Mouse (Mus musculus): ENCODE measurements at regions not wholly inside any gene's neighbourhood (a gene's known extent, or its start where the extent isn't known, plus 50 kb on each side); places are given as distances from the start of the nearest gene placed in this dataset.

GRCm38 (mm10) chr3:78810431-78811152, 475.7 kb downstream of the Rapgef2 start:
- intact Hi-C loops (cut with DNase I; ENCODE audit: low total_unique reads): no loop called here
- no peak for DNase-seq

GRCm38 (mm10) chr3:78803176-78803575, 483.1 kb downstream of the Rapgef2 start:
- DNase-seq: no peak
- intact Hi-C loops (cut with DNase I; ENCODE audit: low total_unique reads): no loop called here

GRCm38 (mm10) chr3:78795951-78796455, 490.3 kb downstream of the Rapgef2 start:
- intact Hi-C loops (cut with DNase I; ENCODE audit: low total_unique reads): no loop called here
- DNase-seq: no peak

- no peak for DNase-seq
- intact Hi-C loops (cut with DNase I; ENCODE audit: low total_unique reads): no loop called here
Observed at GRCm38 (mm10) chr3:78792440-78793057, 493.8 kb downstream of the Rapgef2 start.

DNA sequence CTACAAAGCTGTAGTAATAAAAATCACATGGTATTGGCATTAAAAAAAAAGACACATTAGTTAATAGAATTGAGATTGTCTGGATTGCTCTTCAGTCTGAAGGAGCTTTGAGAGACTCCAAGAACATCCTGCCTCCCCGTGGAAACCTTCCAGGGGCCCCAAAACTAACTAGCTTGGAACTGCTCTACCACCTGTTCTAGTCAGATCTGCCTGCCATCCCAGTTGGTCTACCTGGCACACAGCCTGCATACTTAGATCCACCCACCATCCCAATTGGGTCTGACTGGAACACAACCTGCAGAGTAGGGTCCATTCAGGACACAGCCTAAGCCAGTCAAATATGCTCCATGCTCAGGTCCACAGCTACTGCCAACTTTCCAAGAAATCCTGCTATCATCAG, 503.6 kb downstream of the Rapgef2 start:
- no peak for DNase-seq
- intact Hi-C loops (cut with DNase I; ENCODE audit: low total_unique reads): no loop called here

DNA sequence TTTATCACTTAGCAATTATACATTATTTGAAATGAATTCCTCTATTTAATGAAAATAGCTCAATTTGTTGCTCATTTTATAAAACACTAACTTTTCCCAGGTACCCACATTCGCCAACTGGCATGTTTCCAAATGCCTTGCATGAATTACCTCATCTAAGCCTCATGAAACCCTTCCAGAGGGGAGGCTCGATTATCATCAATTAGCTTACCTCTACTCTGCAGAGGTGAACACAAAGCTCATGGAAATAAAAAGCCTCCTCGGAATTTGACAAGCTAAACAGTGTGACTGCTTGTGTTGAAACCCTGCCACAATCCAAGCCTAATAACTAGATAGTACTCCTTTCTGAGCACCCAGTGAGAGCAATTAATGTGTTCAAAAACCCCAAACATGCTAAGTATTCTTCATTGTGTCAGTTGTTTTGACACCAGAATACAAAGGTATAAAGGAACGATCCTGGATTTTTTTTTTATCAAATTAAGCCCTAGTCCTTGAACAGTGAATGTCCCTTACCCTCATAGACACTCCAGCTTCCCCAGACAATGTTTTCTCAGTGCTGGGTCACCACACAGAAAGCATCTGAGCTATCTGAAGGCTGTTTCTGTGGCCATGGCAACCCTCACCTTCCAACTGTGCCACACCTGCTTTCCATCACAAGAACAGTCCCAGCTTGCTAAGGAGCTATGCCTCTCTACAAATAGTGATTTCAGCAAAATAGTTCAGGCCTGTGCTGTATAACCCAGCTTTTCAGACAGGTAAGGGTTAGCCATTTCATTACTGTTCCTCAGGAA, 530.4 kb downstream of the Rapgef2 start:
- intact Hi-C loops (cut with DNase I; ENCODE audit: low total_unique reads): no loop called here
- no peak for DNase-seq

- DNase-seq: no peak
- intact Hi-C loops (cut with DNase I; ENCODE audit: low total_unique reads): no loop called here
Observed at GRCm38 (mm10) chr3:78736111-78736510, 550.2 kb downstream of the Rapgef2 start.

- DNase-seq: no peak
- intact Hi-C loops (cut with DNase I; ENCODE audit: low total_unique reads): no loop called here
Observed at GRCm38 (mm10) chr3:78716691-78717090, 569.6 kb downstream of the Rapgef2 start.

DNA sequence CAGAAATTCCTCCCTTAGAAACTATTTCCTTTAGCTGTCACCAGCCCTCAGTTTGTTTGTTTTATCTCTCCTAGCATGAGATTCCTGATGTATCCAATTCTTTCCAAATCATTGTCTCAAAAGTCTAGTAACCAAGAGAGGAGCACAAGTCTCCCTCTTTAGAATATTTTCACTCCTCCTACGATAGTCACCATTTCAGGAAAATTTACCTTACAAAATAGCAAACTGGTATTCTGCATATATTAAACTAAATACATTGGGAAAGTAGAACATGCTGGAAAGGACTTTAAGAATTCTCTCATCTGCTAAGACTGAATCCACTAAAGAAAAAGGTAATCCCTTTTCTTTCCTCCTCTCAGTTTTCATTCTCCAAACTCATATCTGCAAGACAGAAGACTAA, 578.6 kb downstream of the Rapgef2 start:
- intact Hi-C loops (cut with DNase I; ENCODE audit: low total_unique reads): no loop called here
- no peak for DNase-seq

GRCm38 (mm10) chr3:78698936-78699335, 587.4 kb downstream of the Rapgef2 start:
- peak; percentile 10 for DNase-seq
- intact Hi-C loops (cut with DNase I; ENCODE audit: low total_unique reads): no loop called here

DNA sequence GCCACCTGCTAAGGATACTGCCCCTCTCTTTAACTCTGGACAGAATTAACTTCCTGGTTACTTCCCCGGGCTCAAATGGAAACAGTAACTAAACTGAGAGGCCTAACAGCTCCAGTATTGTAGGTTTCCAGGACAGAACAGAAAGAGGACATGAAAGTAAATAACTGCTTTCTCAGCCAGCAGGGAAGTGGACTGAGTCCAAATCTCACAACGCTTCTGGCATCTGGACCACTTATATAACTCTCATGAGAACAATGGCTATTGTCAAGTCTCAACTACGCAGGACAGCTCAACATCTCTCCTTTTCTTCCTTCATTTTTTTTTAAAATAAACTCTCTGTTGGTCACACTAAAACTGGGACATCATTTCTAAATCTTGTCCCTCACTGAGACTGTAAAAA, 594.8 kb downstream of the Rapgef2 start:
- no peak for DNase-seq
- intact Hi-C loops (cut with DNase I; ENCODE audit: low total_unique reads): no loop called here

DNA sequence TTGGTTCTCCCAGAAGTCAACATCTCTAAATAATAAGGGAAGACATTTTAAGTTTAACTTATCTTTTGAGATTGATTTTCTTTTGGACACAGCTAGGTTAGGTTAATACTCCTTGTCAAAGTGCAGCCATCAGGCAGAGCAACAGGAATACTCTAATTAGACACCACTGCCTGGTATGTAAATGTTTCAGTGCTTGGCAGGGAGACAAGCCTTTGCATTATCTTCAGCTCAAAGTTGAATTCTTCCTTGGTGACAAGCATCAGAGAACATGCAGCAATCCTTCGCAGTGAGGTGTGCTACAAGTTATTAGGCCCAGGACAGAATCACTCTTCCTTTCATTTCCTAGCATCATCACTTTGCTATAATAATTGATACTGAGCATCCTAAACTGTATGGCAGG, 608.7 kb downstream of the Rapgef2 start:
- no peak for DNase-seq
- intact Hi-C loops (cut with DNase I; ENCODE audit: low total_unique reads): no loop called here

DNA sequence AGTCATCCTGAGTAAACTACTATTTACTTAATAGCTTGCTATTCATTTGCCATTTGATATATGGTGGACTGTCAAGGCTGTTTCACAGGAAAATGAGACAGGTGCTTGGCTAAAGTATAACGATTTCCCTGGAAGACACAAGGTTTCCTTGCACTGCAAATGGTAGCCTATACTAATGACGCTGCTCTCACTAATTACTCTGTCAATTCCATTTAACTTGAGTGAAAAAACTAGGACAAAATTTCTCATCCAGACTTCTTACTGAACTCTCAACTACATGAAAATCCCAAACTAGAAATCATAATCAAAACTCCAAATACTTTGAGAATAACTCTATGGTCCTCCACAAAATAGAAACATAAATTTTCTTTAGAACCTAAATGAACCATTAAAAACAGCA, 609.5 kb downstream of the Rapgef2 start:
- DNase-seq: no peak
- intact Hi-C loops (cut with DNase I; ENCODE audit: low total_unique reads): no loop called here

DNA sequence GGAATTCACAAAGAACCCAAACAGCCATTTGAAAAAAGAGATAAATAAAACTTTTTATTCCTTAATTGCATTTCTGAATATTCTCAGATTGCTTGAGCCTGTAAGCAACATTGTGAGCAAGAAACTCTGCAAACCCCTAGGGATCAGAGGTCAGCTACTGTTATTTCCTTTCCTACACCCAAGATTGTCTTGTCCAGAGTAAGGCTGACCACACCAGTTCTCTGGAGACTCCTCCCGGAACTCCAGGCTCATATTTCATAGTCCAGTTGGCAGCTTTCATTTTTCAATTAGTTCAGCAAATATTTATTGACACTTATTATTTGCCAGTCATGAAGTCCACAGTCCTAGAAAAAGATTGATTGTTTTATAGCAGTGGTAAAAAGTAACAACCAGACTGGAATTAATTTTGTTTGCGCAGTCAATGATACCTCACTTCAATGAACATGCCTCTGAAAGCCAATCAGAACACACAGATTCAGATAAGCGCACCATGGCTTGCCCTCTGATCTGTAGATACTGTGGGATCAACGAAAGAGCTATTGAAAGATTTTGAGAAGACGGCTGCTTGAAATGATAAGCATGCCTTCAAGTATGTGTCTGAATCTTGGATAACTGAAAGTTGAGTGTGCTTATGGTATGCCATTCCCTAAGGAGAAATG, 611.7 kb downstream of the Rapgef2 start:
- intact Hi-C loops (cut with DNase I; ENCODE audit: low total_unique reads): no loop called here

GRCm38 (mm10) chr3:78668050-78668449, 618.3 kb downstream of the Rapgef2 start:
- intact Hi-C loops (cut with DNase I; ENCODE audit: low total_unique reads): no loop called here

More for the DNA sequence above, 611.7 kb downstream of the Rapgef2 start:
- no peak for DNase-seq

GRCm38 (mm10) chr3:78667374-78668023, 618.8 kb downstream of the Rapgef2 start:
- intact Hi-C loops (cut with DNase I; ENCODE audit: low total_unique reads): no loop called here
- DNase-seq: no peak

More at GRCm38 (mm10) chr3:78668050-78668449, 618.3 kb downstream of the Rapgef2 start:
- DNase-seq: no peak

DNA sequence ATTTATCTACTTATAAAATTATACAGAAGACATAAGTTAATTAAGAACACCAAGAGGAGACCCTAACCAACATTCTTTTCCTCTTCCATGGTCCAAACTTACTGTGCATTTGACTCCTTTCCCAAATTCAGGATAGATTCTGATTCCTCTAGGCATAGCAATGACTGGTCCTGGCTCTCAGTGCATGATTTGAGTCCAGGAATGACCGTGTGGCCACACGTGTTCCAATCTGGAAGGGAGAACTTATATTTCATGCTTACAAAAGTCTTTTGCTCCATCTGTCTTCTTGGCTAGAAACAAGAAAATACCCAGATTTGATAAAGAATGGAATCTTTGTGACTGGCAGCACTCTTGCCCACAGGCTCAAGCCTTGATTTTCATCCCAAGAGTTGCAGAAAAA, 638.2 kb downstream of the Rapgef2 start:
- intact Hi-C loops (cut with DNase I; ENCODE audit: low total_unique reads): no loop called here
- no peak for DNase-seq

DNA sequence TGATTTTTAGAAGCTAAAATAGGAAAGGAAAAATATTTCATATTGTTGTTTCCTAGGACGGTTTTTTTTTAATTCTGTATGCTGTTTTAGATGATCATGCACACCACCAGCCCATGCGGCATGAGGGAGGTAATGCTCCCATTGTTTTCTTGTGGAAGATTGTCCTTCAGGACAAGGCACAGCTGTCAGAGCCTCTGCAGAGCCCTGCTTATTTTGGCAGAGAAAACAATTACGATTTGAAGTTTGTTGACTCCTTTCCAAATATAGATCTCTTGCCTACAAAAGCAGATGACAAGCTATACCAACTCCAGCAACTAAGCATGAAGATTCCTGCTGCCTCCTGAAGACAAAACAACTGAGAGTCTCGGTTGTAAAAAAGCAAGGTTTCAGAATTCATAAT, 650.9 kb downstream of the Rapgef2 start:
- DNase-seq: no peak
- intact Hi-C loops (cut with DNase I; ENCODE audit: low total_unique reads): no loop called here

GRCm38 (mm10) chr3:78618900-78619299, 667.4 kb downstream of the Rapgef2 start:
- peak; percentile 64 for DNase-seq
- intact Hi-C loops (cut with DNase I; ENCODE audit: low total_unique reads): no loop called here
